Mouse (Mus musculus): ENCODE results near the gene Zbtb4. TPM values are rescaled to one million over a fixed set of nuclear protein-coding genes. Genes with fewer than 3 reads are reported as not detected.
A peak's percentile ranks its signal among the peaks of the same experiment; 100 is the strongest.

Zbtb4 gene
- polyA plus RNA-seq, 1 experiment from 2014 or later, result 2.7 TPM

GRCm38 (mm10) chr11:69758971-69759721, 6.6 kb upstream of the Zbtb4 start:
- Histone ChIP-seq H3K9ac (ENCODE audit: low read length) (peak overlapping the region; percentile 63), H3K27ac (replicated peaks) (peak overlapping the region; percentile 96), H3K4me3 (ENCODE audit: low read depth, low read length) (peak overlapping the region; percentile 54), H3K4me2 (replicated peaks; ENCODE audit: low read depth) (peak overlapping the region; percentile 70), H3K36me3 (ENCODE audit: control insufficient read depth, insufficient read depth, low read length) (no peaks in the 10 kb centered on the region), H3K4me1 (replicated peaks; ENCODE audit: control insufficient read depth, insufficient read depth) (peaks cover 5% of the 10 kb centered on the region; the same call in 1 of the 2 replicates), H3K9me3 (ENCODE audit: control insufficient read depth, low read length) (no peaks in the 10 kb centered on the region), H3K27me3 (ENCODE audit: control insufficient read depth, insufficient read depth, low read length) (no peaks in the 10 kb centered on the region)
- WGBS, result under 1% methylated on average over 37 of the region's 37 CpGs
- DNase-seq (ENCODE audit: low spot score) (peak; percentile 94), ATAC-seq (ENCODE audit: low FRiP score, low TSS enrichment) (peak; percentile 86)
- no peak for TF ChIP-seq EP300 (optimal IDR thresholded peaks at IDR 0.05)
- TF ChIP-seq CTCF (IDR thresholded peaks at IDR 0.05; ENCODE audit: low read depth), result no peak

DNA sequence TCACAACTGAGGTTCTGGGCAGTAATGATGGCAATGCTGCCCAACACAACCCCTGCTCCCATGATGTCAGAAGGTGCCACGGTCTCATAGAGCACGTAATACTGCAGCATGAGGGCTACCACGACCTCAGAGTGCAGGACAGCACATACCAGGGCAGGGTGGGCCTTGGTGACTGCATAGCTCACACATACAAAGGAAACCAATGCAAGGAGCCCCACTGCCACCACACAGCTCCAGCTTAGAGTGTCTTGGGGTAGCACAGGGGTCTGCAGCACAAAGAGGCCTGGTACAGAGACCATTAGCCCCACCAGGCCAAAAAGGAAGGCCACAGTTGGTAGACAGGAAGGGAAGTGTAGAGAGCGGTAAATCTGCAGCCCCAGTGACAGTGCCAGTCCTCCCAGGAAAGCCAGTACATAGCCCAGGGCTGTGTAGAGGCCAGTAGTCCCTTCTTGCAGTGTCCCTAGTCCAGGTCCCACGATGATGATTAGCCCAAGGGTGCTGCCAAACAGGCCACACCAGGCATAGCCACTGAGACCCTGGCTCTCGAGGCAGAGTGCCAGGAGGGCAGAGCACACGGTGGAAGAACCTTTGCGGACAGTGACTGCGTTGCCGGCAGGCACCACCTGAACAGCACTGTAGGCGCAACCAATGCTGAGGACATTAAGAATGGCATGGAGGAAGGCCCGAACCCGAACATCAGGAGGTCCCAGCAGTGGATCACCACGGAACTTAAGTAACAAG, 5.4 kb upstream of the Zbtb4 start:
- H3K9ac ChIP-seq (ENCODE audit: low read length), result 0 out of 2 replicates have a peak overlapping the region, but pooled peaks have one; percentile 4
- DNase-seq (ENCODE audit: low spot score), result no peak
- no peak for TF ChIP-seq CTCF (IDR thresholded peaks at IDR 0.05; ENCODE audit: low read depth)
- no peak for TF ChIP-seq EP300 (optimal IDR thresholded peaks at IDR 0.05)

GRCm38 (mm10) chr11:69760901-69761200, 4.9 kb upstream of the Zbtb4 start:
- Histone ChIP-seq H3K4me2 (replicated peaks; ENCODE audit: low read depth) (no peak overlapping the region), H3K36me3 (ENCODE audit: control insufficient read depth, insufficient read depth, low read length) (no peaks in the 10 kb centered on the region), H3K4me3 (ENCODE audit: low read depth, low read length) (no peak overlapping the region), H3K9ac (ENCODE audit: low read length) (0 out of 2 replicates have a peak overlapping the region, but pooled peaks have one; percentile 4), H3K27ac (replicated peaks) (no peak overlapping the region), H3K27me3 (ENCODE audit: control insufficient read depth, insufficient read depth, low read length) (no peaks in the 10 kb centered on the region), H3K4me1 (replicated peaks; ENCODE audit: control insufficient read depth, insufficient read depth) (peaks cover 5% of the 10 kb centered on the region; the same call in 1 of the 2 replicates), H3K9me3 (ENCODE audit: control insufficient read depth, low read length) (no peaks in the 10 kb centered on the region)
- ATAC-seq (ENCODE audit: low FRiP score, low TSS enrichment) (no peak), DNase-seq (ENCODE audit: low spot score) (no peak)
- WGBS, result 94% methylated on average over 7 of the region's 7 CpGs
- TF ChIP-seq EP300 (optimal IDR thresholded peaks at IDR 0.05) (no peak), CTCF (IDR thresholded peaks at IDR 0.05; ENCODE audit: low read depth) (no peak)

More for the DNA sequence above, 5.4 kb upstream of the Zbtb4 start:
- peaks cover 5% of the 10 kb centered on the region; the same call in 1 of the 2 replicates for H3K4me1 ChIP-seq (replicated peaks; ENCODE audit: control insufficient read depth, insufficient read depth)
- no peak overlapping the region for H3K4me3 ChIP-seq (ENCODE audit: low read depth, low read length)
- 81% methylated on average over 14 of the region's 14 CpGs for WGBS
- no peaks in the 10 kb centered on the region for H3K36me3 ChIP-seq (ENCODE audit: control insufficient read depth, insufficient read depth, low read length)
- no peak for ATAC-seq (ENCODE audit: low FRiP score, low TSS enrichment)
- no peaks in the 10 kb centered on the region for H3K9me3 ChIP-seq (ENCODE audit: control insufficient read depth, low read length)
- H3K4me2 ChIP-seq (replicated peaks; ENCODE audit: low read depth), result peak overlapping the region; percentile 70
- no peaks in the 10 kb centered on the region for H3K27me3 ChIP-seq (ENCODE audit: control insufficient read depth, insufficient read depth, low read length)
- H3K27ac ChIP-seq (replicated peaks), result peak overlapping the region; percentile 96

DNA sequence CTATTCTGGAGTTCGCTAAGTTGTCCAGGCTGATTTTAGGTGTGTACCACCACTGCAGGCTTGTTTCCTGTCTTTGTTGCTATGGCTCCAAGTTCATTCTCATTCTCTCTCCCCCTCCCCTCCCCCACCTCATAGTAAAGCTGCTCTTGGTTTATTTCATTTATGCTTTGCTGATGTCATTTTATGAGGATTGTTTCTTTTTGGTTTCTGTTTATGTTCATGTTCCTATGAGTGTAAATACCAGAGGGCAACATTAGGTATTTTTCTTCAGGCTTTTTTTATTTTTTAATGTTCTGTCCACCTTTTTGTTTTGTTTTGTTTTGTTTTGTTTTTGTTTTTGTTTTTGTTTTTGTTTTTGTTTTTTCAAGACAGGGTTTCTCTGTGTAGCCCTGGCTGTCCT, 3.8 kb upstream of the Zbtb4 start, which contains the start of gene Slc35g3:
TSS of gene Slc35g3 (minus strand) at position 101 of the 400 bp plus-strand sequence.
- WGBS, result 65% methylated on average over 1 of the region's 1 CpGs
- TF ChIP-seq CTCF (IDR thresholded peaks at IDR 0.05; ENCODE audit: low read depth) (no peak), EP300 (optimal IDR thresholded peaks at IDR 0.05) (no peak)
- DNase-seq (ENCODE audit: low spot score) (no peak), ATAC-seq (ENCODE audit: low FRiP score, low TSS enrichment) (no peak)
- Histone ChIP-seq H3K9ac (ENCODE audit: low read length) (0 out of 2 replicates have a peak within 1 kb of the TSS, but pooled peaks have one; percentile 4), H3K4me3 (ENCODE audit: low read depth, low read length) (no peak within 1 kb of the TSS), H3K4me1 (replicated peaks; ENCODE audit: control insufficient read depth, insufficient read depth) (peaks cover 5% of the 10 kb centered on the region), H3K27ac (replicated peaks) (no peak within 1 kb of the TSS), H3K36me3 (ENCODE audit: control insufficient read depth, insufficient read depth, low read length) (no peaks in the 10 kb centered on the region), H3K27me3 (ENCODE audit: control insufficient read depth, insufficient read depth, low read length) (no peaks in the 10 kb centered on the region), H3K4me2 (replicated peaks; ENCODE audit: low read depth) (no peak within 1 kb of the TSS), H3K9me3 (ENCODE audit: control insufficient read depth, low read length) (no peaks in the 10 kb centered on the region)

DNA sequence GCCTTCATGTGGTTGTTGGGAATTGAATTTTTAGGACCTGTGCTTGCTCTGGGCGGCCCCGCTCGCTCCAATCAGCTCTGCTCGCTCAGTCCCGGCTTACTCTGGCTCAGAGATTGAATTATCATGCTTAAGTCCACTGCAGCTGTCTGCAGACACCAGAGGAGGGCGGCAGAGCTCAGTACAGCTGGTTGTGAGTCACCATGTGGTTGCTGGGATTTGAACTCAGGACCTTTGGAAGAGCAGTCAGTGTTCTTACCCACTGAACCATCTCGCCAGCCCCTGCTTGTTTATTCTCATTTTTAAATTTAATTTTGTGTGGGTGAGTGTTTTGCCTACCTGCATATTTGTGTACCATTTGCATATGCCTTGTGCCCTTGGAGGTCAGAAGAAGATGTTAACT, 2.2 kb upstream of the Zbtb4 start:
- TF ChIP-seq EP300 (optimal IDR thresholded peaks at IDR 0.05) (no peak), CTCF (IDR thresholded peaks at IDR 0.05; ENCODE audit: low read depth) (peak; percentile 58)
- peak; percentile 47 for DNase-seq (ENCODE audit: low spot score)

More for the DNA sequence above, 2.2 kb upstream of the Zbtb4 start:
- Histone ChIP-seq H3K27ac (replicated peaks) (no peak overlapping the region), H3K4me1 (replicated peaks; ENCODE audit: control insufficient read depth, insufficient read depth) (peaks cover 4% of the 10 kb centered on the region), H3K4me3 (ENCODE audit: low read depth, low read length) (no peak overlapping the region), H3K36me3 (ENCODE audit: control insufficient read depth, insufficient read depth, low read length) (no peaks in the 10 kb centered on the region), H3K9ac (ENCODE audit: low read length) (no peak overlapping the region), H3K27me3 (ENCODE audit: control insufficient read depth, insufficient read depth, low read length) (no peaks in the 10 kb centered on the region), H3K4me2 (replicated peaks; ENCODE audit: low read depth) (no peak overlapping the region), H3K9me3 (ENCODE audit: control insufficient read depth, low read length) (no peaks in the 10 kb centered on the region)
- 77% methylated on average over 7 of the region's 7 CpGs for WGBS
- no peak for ATAC-seq (ENCODE audit: low FRiP score, low TSS enrichment)

Data from stomach, postnatal 0 days (tissue).